Mouse (Mus musculus) MEL-GATA-1-ER (cell line): Measurements from ENCODE around the gene Ppm1h.

Experiments
- DNase-seq: peaks from one replicate; pipeline ENCODE4 v3.0.0-alpha.2; 2012; ENCODE audit warnings: low read depth; ENCODE audit errors: extremely low read depth

The Ppm1h gene

GRCm38 (mm10) chr10:122991053-122991452, 312.5 kb downstream of the Ppm1h start:
- no peak for DNase-seq

- no peak for DNase-seq
These were observed 313.1 kb downstream of the Ppm1h start for GRCm38 (mm10) chr10:122991648-122992047.

GRCm38 (mm10) chr10:122994402-122995107, 316.0 kb downstream of the Ppm1h start:
- DNase-seq: no peak
